23 mouse cellular contexts compared by ENCODE assay signal in genomic region chr2:34284239-34284638, GRCm38 (mm10).
A peak's percentile ranks its signal among the peaks of the same experiment; 100 is the strongest.
DNase-seq lines count a peak whose midpoint lies in the region; ATAC-seq and TF ChIP-seq lines count a peak whose summit lies in the region.
"Had no signal": no experiment of that assay in that cellular context is flagged by ENCODE, and none has a peak within 500 bp of the region (broad histone marks: within the 10 kb centered on the region; RNA-seq: fewer than 3 reads in every experiment).

No protein-coding gene starts in this region.

- H3K27me3 ChIP-seq in hindbrain, embryonic 13.5 days: no peaks in the 10 kb centered on the region
- no peaks in the 10 kb centered on the region for H3K27me3 ChIP-seq in hindbrain, embryonic 10.5 days (ENCODE audit: insufficient read depth, poor library complexity, severe bottlenecking)
- no peaks in the 10 kb centered on the region for H3K27me3 ChIP-seq in MEL (ENCODE audit: control insufficient read depth in 1 of 2, insufficient read depth in 2 of 2, low read length in 2 of 2)
- H3K27me3 ChIP-seq: CH12.LX; embryonic facial prominence, embryonic 12.5 days; forebrain, embryonic 13.5 days; forebrain, embryonic 15.5 days had no signal

- peaks cover 49% of the 10 kb centered on the region for H3K4me1 ChIP-seq in hindbrain, embryonic 13.5 days (replicated peaks)
- H3K4me1 ChIP-seq in hindbrain, embryonic 10.5 days (replicated peaks): peaks cover 45% of the 10 kb centered on the region
- peaks cover 3% of the 10 kb centered on the region in 2 experiments; a peak in 3 of 4 replicates for H3K4me1 ChIP-seq in MEL (ENCODE audit: control insufficient read depth in 1 of 2, insufficient read depth in 2 of 2, low read length in 2 of 2)

- no peak overlapping the region for H3K4me2 ChIP-seq in hindbrain, embryonic 13.5 days
- H3K4me2 ChIP-seq: embryonic facial prominence, embryonic 12.5 days; forebrain, embryonic 13.5 days; forebrain, embryonic 15.5 days had no signal

- H3K9me3 ChIP-seq in hindbrain, embryonic 13.5 days: no peaks in the 10 kb centered on the region
- no peaks in the 10 kb centered on the region for H3K9me3 ChIP-seq in hindbrain, embryonic 10.5 days
- no peaks in the 10 kb centered on the region for H3K9me3 ChIP-seq in MEL (replicated peaks; ENCODE audit: insufficient read depth, low read length)
- H3K9me3 ChIP-seq: embryonic facial prominence, embryonic 10.5 days; embryonic facial prominence, embryonic 12.5 days; forebrain, embryonic 13.5 days; forebrain, embryonic 15.5 days; G1E had no signal

- H3K9ac ChIP-seq in hindbrain, embryonic 13.5 days: no peak overlapping the region
- no peak overlapping the region for H3K9ac ChIP-seq in MEL (ENCODE audit: control insufficient read depth, low read depth, low read length, poor library complexity, severe bottlenecking)
- H3K9ac ChIP-seq: embryonic facial prominence, embryonic 12.5 days; forebrain, embryonic 13.5 days; forebrain, embryonic 15.5 days; forebrain, postnatal 0 days had no signal

- TF ChIP-seq EP300 in MEL (IDR thresholded peaks at IDR 0.05; ENCODE audit: low read depth in 1 of 2, low read length in 2 of 2): peak; percentile 46 to 60; a peak in 2 of 4 replicates

- no peak overlapping the region for H3K4me3 ChIP-seq in hindbrain, embryonic 13.5 days
- H3K4me3 ChIP-seq in hindbrain, embryonic 10.5 days: no peak overlapping the region
- no peak overlapping the region for H3K4me3 ChIP-seq in MEL (ENCODE audit: control insufficient read depth in 1 of 2, insufficient read depth in 1 of 2, low read depth in 2 of 2, low read length in 2 of 2)
- H3K4me3 ChIP-seq: embryonic facial prominence, embryonic 10.5 days; embryonic facial prominence, embryonic 12.5 days; forebrain, embryonic 13.5 days; forebrain, embryonic 15.5 days had no signal

- peak overlapping the region; percentile 35; the same call in 1 of the 2 replicates for H3K27ac ChIP-seq in hindbrain, embryonic 13.5 days
- H3K27ac ChIP-seq in hindbrain, embryonic 10.5 days: no peak overlapping the region
- H3K27ac ChIP-seq in MEL (ENCODE audit: control insufficient read depth, low read depth, low read length): no peak overlapping the region
- H3K27ac ChIP-seq: embryonic facial prominence, embryonic 10.5 days; embryonic facial prominence, embryonic 12.5 days; forebrain, embryonic 13.5 days; forebrain, embryonic 15.5 days had no signal

- H3K36me3 ChIP-seq in hindbrain, embryonic 13.5 days: no peaks in the 10 kb centered on the region
- H3K36me3 ChIP-seq in hindbrain, embryonic 10.5 days: no peaks in the 10 kb centered on the region
- H3K36me3 ChIP-seq in MEL (ENCODE audit: control insufficient read depth in 1 of 2, insufficient read depth in 2 of 2, low read length in 2 of 2): peaks cover 0 to 8% of the 10 kb centered on the region in 2 experiments; a peak in 2 of 4 replicates
- H3K36me3 ChIP-seq: embryonic facial prominence, embryonic 10.5 days; embryonic facial prominence, embryonic 12.5 days; forebrain, embryonic 15.5 days; G1E had no signal

- peaks cover 1% of the 10 kb centered on the region; the same call in 1 of the 2 replicates for H3K79me2 ChIP-seq in MEL (ENCODE audit: control insufficient read depth, insufficient read depth, low read length, poor library complexity)

- WGBS in hindbrain, embryonic 13.5 days: 65% methylated on average over 2 of the region's 2 CpGs
- WGBS in hindbrain, embryonic 10.5 days: 88% methylated on average over 2 of the region's 2 CpGs

- no peak for TF ChIP-seq RAD21 in MEL (IDR thresholded peaks at IDR 0.05; ENCODE audit: low read depth, low read length)

- ATAC-seq in hindbrain, embryonic 13.5 days (ENCODE audit: low FRiP score): no peak
- ATAC-seq: CD4-positive, CD25-positive, alpha-beta regulatory T cell, adult 4 months; forebrain, embryonic 13.5 days; forebrain, embryonic 15.5 days; forebrain, postnatal 0 days had no signal

- TF ChIP-seq CTCF in MEL (IDR thresholded peaks at IDR 0.05 in 2 of 3, conservative IDR thresholded peaks at IDR 0.05 in 1 of 3; ENCODE audit: control insufficient read depth in 1 of 3, insufficient read depth in 1 of 3, low read depth in 2 of 3, low read length in 3 of 3, poor library complexity in 1 of 3, severe bottlenecking in 1 of 3): no peak

- no peak for TF ChIP-seq POLR2A in MEL (IDR thresholded peaks at IDR 0.05; ENCODE audit: control insufficient read depth in 1 of 2, insufficient read depth in 1 of 2, low read depth in 1 of 2, low read length in 2 of 2, poor library complexity in 1 of 2)

- peak; percentile 9 for DNase-seq in heart, adult 11 months
- DNase-seq in heart, adult 18-20 months: no peak
- DNase-seq in hindbrain, embryonic 10.5 days (ENCODE audit: low spot score): no peak
- DNase-seq in MEL (ENCODE audit: low read depth, low spot score): no peak
- no peak for DNase-seq in spleen, postnatal 10 days (ENCODE audit: low spot score in 2 of 2)
- DNase-seq: adrenal gland, adult 2 months; adrenal gland, postnatal 10 days; adrenal gland, postnatal 25 days; B cell, adult 2 months; cerebellum, adult 11-12 months; cerebellum, adult 2 months; cerebellum, adult 9-10 months; cerebellum, postnatal 10 days; cerebellum, postnatal 25 days; forebrain, postnatal 0 days had no signal

TF ChIP-seq in MEL, 35 proteins besides CTCF, POLR2A, EP300 and RAD21:
- TF ChIP-seq GATA1 (IDR thresholded peaks at IDR 0.05; ENCODE audit: low read depth, low read length): peak; percentile 60
- peak; percentile 43; the same call in 1 of the 2 replicates for TF ChIP-seq ZNF384 (IDR thresholded peaks at IDR 0.05; ENCODE audit: low read depth, low read length)
- no peak for TF ChIP-seq SIN3A (IDR thresholded peaks at IDR 0.05; ENCODE audit: low read length)
- TF ChIP-seq RCOR1 (IDR thresholded peaks at IDR 0.05; ENCODE audit: low read depth, low read length): 0 out of 2 replicates have a peak, but pooled peaks have one; percentile 38
- no peak for TF ChIP-seq NRF1 (IDR thresholded peaks at IDR 0.05; ENCODE audit: insufficient read depth, low read depth, low read length, poor library complexity, severe bottlenecking)
- TF ChIP-seq TCF12 (IDR thresholded peaks at IDR 0.05; ENCODE audit: low read depth, low read length): peak; percentile 67; the same call in 1 of the 2 replicates
- no peak for TF ChIP-seq ZC3H11A (IDR thresholded peaks at IDR 0.05; ENCODE audit: low read depth, low read length)
TF ChIP-seq in MEL: peak in this region for 4.
